13 mouse cellular contexts compared by ENCODE assay signal in the genomic region with DNA sequence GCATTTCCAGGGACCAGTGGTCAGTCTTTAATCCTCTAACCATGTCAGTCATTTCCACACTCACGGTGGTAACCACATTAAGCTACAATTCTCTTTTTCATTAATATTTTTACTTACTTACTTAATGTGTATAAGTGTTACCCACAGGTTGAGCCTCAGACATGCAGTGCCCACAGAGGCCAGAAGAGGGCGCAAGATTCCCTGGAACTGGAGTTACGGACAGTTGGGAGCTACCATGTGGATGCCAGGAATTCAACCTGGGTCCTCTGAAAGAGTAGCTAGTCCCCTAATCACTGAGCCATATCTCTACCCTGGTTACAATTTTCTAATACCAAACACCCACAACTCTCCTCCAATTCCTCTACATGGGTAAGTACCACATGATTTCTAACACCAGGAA.
DNase-seq lines count a peak whose midpoint lies in the region; ATAC-seq and TF ChIP-seq lines count a peak whose summit lies in the region.
"Had no signal": no experiment of that assay in that cellular context is flagged by ENCODE, and none has a peak within 500 bp of the region (broad histone marks: within the 10 kb centered on the region; RNA-seq: fewer than 3 reads in every experiment).

No protein-coding gene starts in this region.

- H3K36me3 ChIP-seq in midbrain, embryonic 14.5 days (ENCODE audit: control insufficient read depth, insufficient read depth, low read length) = no peaks in the 10 kb centered on the region
- H3K36me3 ChIP-seq in forebrain, embryonic 12.5 days (replicated peaks) = no peaks in the 10 kb centered on the region
- H3K36me3 ChIP-seq: embryonic facial prominence, embryonic 13.5 days; heart, embryonic 12.5 days; limb, embryonic 13.5 days; midbrain, embryonic 10.5 days had no signal

- H3K4me1 ChIP-seq in bone marrow, adult 2 months (ENCODE audit: control insufficient read depth, insufficient read depth, low read length) = no peaks in the 10 kb centered on the region
- no peaks in the 10 kb centered on the region for H3K4me1 ChIP-seq in midbrain, embryonic 14.5 days (ENCODE audit: control insufficient read depth, insufficient read depth, low read length)
- H3K4me1 ChIP-seq in forebrain, embryonic 12.5 days = no peaks in the 10 kb centered on the region
- H3K4me1 ChIP-seq: embryonic facial prominence, embryonic 13.5 days; limb, embryonic 13.5 days; midbrain, embryonic 10.5 days had no signal

- H3K9ac ChIP-seq in midbrain, embryonic 14.5 days (replicated peaks; ENCODE audit: low read length) = no peak overlapping the region
- no peak overlapping the region for H3K9ac ChIP-seq in forebrain, embryonic 12.5 days
- H3K9ac ChIP-seq: embryonic facial prominence, embryonic 13.5 days; heart, embryonic 12.5 days; limb, embryonic 13.5 days had no signal

- no peak for ATAC-seq in midbrain, embryonic 14.5 days (ENCODE audit: low FRiP score, low TSS enrichment)
- no peak for ATAC-seq in forebrain, embryonic 12.5 days (ENCODE audit: low FRiP score)

- no peaks in the 10 kb centered on the region for H3K27me3 ChIP-seq in midbrain, embryonic 14.5 days (ENCODE audit: control insufficient read depth, insufficient read depth, low read length)
- no peaks in the 10 kb centered on the region for H3K27me3 ChIP-seq in forebrain, embryonic 12.5 days
- H3K27me3 ChIP-seq: embryonic facial prominence, embryonic 13.5 days; heart, embryonic 12.5 days; limb, embryonic 13.5 days had no signal

- no peaks in the 10 kb centered on the region for H3K9me3 ChIP-seq in midbrain, embryonic 14.5 days (ENCODE audit: control insufficient read depth, low read length)
- H3K9me3 ChIP-seq in forebrain, embryonic 12.5 days = no peaks in the 10 kb centered on the region
- H3K9me3 ChIP-seq: embryonic facial prominence, embryonic 13.5 days; midbrain, embryonic 10.5 days had no signal

- no peak overlapping the region for H3K27ac ChIP-seq in layer of hippocampus, adult 2 months
- H3K27ac ChIP-seq in bone marrow, adult 2 months (ENCODE audit: control insufficient read depth, insufficient read depth, low read depth, low read length, poor library complexity) = no peak overlapping the region
- H3K27ac ChIP-seq in midbrain, embryonic 14.5 days (replicated peaks; ENCODE audit: low read depth, low read length) = no peak overlapping the region
- no peak overlapping the region for H3K27ac ChIP-seq in forebrain, embryonic 12.5 days
- H3K27ac ChIP-seq: embryonic facial prominence, embryonic 13.5 days; limb, embryonic 13.5 days; midbrain, embryonic 10.5 days had no signal

- no peak for TF ChIP-seq POLR2A in bone marrow, adult 2 months (IDR thresholded peaks at IDR 0.05; ENCODE audit: borderline replicate concordance, control insufficient read depth, low read depth, low read length)

- WGBS in bone marrow, adult 2 months = 69% methylated on average over 3 of the region's 3 CpGs
- 73% methylated on average over 3 of the region's 3 CpGs for WGBS in midbrain, embryonic 14.5 days
- 83% methylated on average over 3 of the region's 3 CpGs for WGBS in forebrain, embryonic 12.5 days

- TF ChIP-seq CTCF in layer of hippocampus, adult 2 months (conservative IDR thresholded peaks at IDR 0.05) = peak; percentile 46
- TF ChIP-seq CTCF in bone marrow, adult 2 months (IDR thresholded peaks at IDR 0.05; ENCODE audit: control insufficient read depth, insufficient read depth, low read length) = peak; percentile 42; the same call in 1 of the 2 replicates

- no peak for DNase-seq in layer of hippocampus, adult 2 months (ENCODE audit: low spot score in 2 of 2)
- no peak for DNase-seq in layer of hippocampus, postnatal 25 days (ENCODE audit: extremely low spot score in 1 of 2, low spot score in 1 of 2)
- peak; percentile 21 for DNase-seq in thymus, postnatal 4 days
- no peak for DNase-seq in thymus, postnatal 36 days
- DNase-seq in midbrain, embryonic 14.5 days = no peak
- DNase-seq: adrenal gland, postnatal 25 days; cerebellum, adult 9-10 months had no signal

- H3K4me2 ChIP-seq in midbrain, embryonic 14.5 days (ENCODE audit: low read length) = no peak overlapping the region
- no peak overlapping the region for H3K4me2 ChIP-seq in forebrain, embryonic 12.5 days
- H3K4me2 ChIP-seq: embryonic facial prominence, embryonic 13.5 days; heart, embryonic 12.5 days; limb, embryonic 13.5 days had no signal

- H3K4me3 ChIP-seq in layer of hippocampus, adult 2 months = no peak overlapping the region
- no peak overlapping the region for H3K4me3 ChIP-seq in bone marrow, adult 2 months (replicated peaks; ENCODE audit: control insufficient read depth, low read depth, low read length)
- H3K4me3 ChIP-seq in midbrain, embryonic 14.5 days (replicated peaks; ENCODE audit: low read depth, low read length) = no peak overlapping the region
- no peak overlapping the region for H3K4me3 ChIP-seq in forebrain, embryonic 12.5 days (replicated peaks)
- H3K4me3 ChIP-seq: embryonic facial prominence, embryonic 13.5 days; heart, embryonic 12.5 days; limb, embryonic 13.5 days; midbrain, embryonic 10.5 days had no signal
